Mouse (Mus musculus) v-Abl transformed pro-B cells (cell line): ENCODE data around the gene Gdpgp1.

Source experiments
- in situ Hi-C, 2 experiments: fragments of 400-800 bp; cut with MboI; formaldehyde crosslinking; loops; one replicate each; pipeline ENCODE4 v1.15.1; 2025; ENCODE audit not compliant: unreplicated experiment in 2 of 2

Gene Gdpgp1

DNA sequence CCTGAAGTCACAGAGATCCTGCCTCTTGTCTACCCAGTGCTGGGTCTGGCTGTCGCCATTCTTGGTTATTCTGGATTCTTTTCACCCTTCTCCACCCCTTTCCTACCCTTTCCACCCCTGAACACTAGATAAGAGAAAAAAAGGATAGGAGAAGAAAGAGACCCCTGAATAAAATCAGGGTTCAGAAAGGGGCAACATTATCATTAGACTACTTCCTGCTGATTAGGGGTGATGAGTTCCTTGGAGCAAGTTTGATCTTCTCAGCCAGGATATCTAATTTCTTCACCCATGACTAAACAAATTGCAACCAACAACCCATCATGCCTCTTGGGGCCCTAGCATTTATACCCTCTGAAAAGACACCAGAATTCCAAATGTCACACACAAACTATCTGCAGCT lies 35.1 kb downstream of the Gdpgp1 start:
- in situ Hi-C loops: no loop called here

DNA sequence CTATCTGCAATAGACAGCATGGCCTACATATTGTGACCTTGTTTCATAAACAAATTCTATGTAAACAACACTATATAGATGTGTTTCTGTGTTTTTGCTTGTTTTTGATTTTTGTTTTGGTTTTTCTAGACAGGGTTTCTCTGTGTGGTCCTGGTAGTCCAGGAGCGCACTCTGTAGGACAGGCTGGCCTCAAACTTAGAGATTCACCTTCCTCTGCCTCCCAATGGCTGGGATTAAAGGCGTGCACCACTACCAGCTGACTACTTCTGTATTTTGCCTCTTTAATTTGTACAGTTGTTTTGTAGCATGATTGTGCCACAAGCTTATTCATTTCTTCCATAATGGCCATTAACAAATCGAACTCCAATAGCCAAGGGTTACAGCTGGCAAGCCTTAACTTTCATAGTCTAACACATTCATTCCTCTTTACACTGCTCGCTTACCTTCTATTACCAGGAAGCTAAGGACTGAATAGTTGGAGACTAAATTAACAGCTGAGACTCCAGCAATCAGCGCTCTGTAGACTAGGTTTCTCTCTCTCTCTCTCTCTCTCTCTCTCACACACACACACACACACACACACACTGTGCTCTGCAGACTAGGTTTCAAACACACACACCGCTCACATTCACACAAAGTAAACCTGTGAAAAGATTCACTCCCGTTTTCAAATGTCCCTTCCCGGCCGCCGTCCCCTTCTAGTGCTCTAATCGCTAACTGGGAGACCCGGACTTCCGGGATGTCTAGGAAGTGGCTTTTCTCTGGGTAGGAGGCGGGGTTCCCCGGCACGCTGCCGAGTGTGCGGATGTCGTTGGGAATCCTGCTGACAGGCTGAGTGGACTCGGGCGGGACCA lies 36.5 kb downstream of the Gdpgp1 start, which contains the start of gene Vps33b:
Gene Vps33b (plus strand): TSS at position 753 of the 854 bp plus-strand sequence.
- in situ Hi-C loops: no loop called here

DNA sequence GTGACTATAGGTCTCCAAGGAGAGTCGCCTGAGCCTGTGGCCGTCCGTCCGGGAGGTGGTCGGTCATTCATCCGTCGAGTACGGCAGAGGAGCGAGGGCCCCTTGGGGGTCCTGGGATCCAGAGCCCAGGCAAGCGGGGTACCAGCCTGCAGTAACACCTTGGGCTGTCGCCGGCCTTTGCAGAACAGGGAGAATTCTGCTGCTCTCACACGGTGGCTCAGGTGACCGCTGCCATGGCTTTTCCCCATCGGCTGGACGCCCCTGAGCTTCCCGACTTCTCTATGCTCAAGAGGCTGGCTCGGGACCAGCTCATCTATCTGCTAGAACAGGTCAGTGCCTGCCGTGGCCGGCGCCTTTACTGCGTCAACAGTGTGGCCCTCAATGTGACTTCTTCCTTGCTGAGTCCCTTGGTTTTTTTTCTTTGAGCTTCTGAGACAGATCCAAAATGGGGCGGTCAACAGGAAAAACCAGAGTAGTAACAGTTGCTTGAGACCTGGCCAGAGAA lies 37.1 kb downstream of the Gdpgp1 start:
- in situ Hi-C loops: no loop called here

DNA sequence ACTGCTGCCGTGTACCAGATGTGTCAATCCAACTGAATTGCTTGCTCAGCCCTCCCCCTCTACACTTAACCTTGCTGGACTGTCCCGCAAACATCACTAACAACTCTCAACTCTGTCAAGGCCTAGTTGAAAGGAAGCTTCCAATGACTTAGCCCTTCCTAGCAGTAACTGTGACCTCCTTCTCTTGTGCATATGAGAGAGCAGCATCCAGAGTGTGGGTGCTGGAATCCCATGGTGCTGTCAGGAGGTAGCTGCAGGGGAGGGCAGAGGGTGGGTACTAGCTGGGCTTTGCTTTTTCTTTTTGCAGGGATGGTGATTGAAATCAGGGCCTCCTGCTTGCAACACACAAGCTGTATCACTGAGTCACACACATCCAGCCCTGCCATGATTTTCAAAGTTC lies 40.8 kb downstream of the Gdpgp1 start:
- in situ Hi-C loops: no loop called here

DNA sequence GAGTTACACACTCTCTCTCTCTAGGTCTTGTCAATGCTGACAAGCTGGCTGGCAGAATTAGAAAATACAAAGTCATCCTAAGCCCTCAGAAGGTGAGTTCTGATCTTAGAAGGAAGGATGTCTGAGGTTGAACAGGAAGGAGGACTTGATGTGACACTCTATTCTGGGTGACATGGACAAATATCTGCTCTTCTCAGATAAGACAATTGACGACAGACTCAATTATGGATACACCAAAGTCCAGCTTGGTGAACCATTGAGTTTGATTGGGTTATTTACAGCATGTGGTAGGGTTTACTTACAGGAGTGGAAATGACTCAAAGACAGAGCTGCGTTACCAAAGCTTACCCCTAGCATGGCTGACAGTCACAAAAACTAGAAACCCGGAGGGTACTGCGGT lies 43.7 kb downstream of the Gdpgp1 start:
- in situ Hi-C loops: no loop called here

DNA sequence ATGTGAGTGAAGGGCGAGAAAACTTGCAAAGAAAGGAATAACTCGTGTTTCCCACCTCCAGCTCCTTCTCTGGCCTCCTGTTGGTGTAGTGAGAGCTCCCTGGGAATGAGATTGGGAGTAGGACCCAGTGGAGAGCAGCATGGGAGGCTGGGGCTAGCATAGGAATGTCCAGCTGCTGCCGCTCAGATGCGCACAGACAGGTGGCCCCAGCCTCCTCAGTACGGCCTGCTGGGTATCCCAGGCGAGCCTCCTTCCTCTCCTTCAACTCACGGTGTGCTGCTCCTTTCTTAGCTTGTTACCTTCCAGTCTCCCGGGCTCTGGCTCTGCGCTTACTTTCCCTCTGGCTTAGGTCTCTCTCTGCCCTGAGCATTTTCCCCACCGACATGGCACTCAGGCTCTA lies 47.4 kb downstream of the Gdpgp1 start:
- in situ Hi-C loops: no loop called here

DNA sequence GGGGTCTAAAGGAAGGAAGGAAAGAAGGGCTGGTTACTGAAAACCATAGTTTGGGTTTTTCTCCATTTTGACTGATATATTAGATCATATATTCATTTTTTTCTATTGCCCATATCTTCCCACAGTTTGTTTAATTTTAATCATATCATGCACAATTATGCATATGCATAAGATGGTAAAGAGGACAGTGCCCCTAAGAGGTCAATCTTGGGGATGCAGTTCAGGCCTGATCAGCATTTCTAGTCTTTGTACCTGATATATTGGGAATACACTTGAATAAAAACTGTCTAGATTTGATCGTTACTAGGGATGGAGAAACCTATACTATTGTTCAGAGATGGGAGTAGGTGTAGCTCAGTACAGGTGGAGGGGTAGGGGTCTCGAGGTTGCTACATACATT lies 48.3 kb downstream of the Gdpgp1 start:
- in situ Hi-C loops: no loop called here

DNA sequence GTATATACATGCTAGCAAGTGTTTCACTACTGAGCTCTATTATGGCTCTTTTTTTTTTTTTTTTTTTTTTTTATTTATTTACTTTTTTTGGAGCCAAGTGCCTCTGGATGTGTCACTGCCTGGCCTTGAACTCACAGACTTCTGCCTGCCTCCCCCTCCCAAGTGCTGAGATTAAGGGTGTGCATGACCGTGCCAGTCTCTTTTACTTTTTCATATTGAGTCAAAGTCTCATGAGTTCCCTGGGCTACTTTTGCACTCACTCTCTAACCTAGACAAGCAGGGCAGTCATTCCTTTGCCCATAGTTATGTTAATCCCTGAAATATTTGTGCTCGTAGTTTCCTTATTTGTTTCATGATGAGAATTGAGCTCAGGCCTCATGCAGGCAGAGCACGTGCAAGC lies 49.0 kb downstream of the Gdpgp1 start:
- in situ Hi-C loops: no loop called here

DNA sequence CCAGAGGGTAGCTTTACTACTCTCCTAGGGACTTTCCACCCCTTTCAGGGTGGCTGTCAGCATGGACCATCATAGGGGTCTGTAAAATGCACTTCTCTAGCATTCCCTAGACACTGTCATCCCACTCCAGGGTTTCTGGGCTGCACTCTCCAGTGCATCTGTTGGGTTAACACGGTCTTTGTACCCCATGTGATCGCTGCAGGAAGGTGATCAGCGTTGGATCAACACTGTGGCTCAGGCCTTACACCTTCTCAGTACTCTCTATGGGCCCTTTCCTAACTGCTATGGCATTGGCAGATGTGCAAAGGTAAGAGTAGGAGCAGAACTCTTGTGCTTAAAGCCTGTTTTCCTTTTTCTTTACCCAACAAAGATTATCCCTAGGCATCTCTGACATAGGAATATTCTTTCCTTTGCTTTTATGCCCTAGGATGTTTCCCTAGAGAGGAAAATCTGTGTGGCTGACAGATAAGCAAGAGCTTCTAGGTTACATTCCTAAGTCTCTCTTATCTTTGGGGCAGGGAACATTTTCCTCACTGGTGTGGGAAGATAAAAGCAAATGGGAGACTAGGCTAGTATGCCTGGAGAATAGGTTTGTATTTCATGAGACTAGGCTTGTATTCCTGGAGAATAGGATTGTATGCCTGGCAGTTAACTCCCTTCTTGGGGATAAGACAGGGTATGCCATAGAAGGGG lies 50.7 kb downstream of the Gdpgp1 start:
- in situ Hi-C loops: no loop called here

DNA sequence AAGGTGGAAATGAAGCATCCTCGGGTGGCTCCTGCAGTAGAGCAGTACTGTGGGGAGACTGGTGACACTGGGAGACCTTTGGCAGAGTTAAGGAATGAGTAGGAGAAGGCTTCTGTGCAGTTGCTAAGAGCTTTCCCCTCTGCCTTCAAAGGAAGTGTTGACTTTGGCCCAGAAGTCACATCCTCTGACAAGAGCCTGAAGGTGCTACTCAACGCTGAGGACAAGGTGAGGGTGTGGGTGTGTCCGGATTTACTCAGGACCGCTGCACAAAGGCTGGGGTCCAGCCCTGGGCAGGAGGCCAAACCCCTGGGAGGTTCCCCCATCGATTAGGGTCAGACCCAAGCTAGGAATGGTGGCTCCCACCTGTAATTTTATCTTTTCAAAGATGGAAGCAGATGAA lies 51.7 kb downstream of the Gdpgp1 start:
- in situ Hi-C loops: no loop called here

DNA sequence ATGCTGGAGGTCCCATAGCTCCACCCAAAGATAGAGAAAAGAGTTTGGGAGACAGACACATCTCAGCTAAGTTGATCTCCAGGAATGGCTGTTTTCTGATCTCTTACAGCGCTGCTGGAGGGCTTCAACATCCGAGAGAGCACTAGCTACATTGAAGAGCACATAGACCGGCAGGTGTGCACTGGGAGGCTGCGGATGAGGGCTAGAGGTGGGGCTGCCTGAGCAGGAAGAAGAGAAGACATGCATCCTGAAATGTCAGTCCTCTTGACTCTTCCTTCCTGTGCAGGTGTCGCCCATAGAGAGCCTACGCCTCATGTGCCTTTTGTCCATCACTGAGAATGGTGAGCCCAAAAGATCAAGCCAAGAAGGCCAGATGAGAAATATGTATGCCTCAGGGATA lies 53.1 kb downstream of the Gdpgp1 start:
- in situ Hi-C loops: no loop called here

DNA sequence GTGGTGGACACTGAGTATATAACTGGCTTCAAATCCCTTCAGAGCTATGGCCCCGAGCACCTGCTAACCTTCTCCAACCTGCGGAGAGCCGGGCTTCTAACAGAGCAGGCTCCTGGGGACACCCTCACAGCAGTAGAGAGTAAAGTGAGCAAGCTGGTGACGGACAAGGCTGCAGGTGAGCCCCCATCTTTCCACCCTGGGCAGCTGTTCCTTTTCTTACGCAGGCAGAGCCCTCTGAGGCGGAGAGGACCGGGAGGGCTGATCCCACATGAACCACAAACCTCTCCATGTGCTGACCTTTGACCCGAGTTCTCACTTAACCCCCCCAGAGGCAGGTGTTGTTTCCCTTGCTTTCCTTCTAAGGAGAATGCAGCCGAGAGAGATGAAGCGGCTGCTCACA lies 55.1 kb downstream of the Gdpgp1 start:
- in situ Hi-C loops: no loop called here
